ENCODE assay signal across 8 mouse cellular contexts in genomic region chr9:110448857-110449617, GRCm38 (mm10). TPM values are rescaled to one million over a fixed set of nuclear protein-coding genes. Genes with fewer than 3 reads are reported as not detected.
A peak's percentile ranks its signal among the peaks of the same experiment; 100 is the strongest.
DNase-seq lines count a peak whose midpoint lies in the region; ATAC-seq lines count a peak whose summit lies in the region.

No protein-coding gene starts in this region.

- no peaks in the 10 kb centered on the region; the same call in 1 of the 2 replicates for H3K4me1 ChIP-seq in embryonic facial prominence, embryonic 11.5 days (ENCODE audit: control insufficient read depth, insufficient read depth, low read length)
- H3K4me1 ChIP-seq in limb, embryonic 10.5 days, result peaks cover 6% of the 10 kb centered on the region
- peaks cover 7% of the 10 kb centered on the region for H3K4me1 ChIP-seq in midbrain, embryonic 13.5 days (replicated peaks)

- DNase-seq in urinary bladder, adult 18-20 months (ENCODE audit: low spot score in 2 of 2), result peak; percentile 35 to 39
- DNase-seq in urinary bladder, adult 2 months (ENCODE audit: low spot score), result no peak
- peak; percentile 95 for DNase-seq in embryonic facial prominence, embryonic 11.5 days (ENCODE audit: low spot score)
- peak; percentile 67 for DNase-seq in kidney, adult 18-20 months
- DNase-seq in limb, embryonic 10.5 days (ENCODE audit: low spot score), result peak; percentile 87
- DNase-seq in spleen, adult 18-20 months, result peak; percentile 40 to 74

- H3K27ac ChIP-seq in embryonic facial prominence, embryonic 11.5 days (replicated peaks; ENCODE audit: low read depth, low read length), result no peak overlapping the region
- H3K27ac ChIP-seq in limb, embryonic 10.5 days, result peak overlapping the region; percentile 65
- H3K27ac ChIP-seq in midbrain, embryonic 13.5 days, result peak overlapping the region; percentile 36

- peak; percentile 85 for ATAC-seq in embryonic facial prominence, embryonic 11.5 days (replicated peaks; ENCODE audit: insufficient number of reproducible peaks, low FRiP score, low TSS enrichment, low read depth)
- peak; percentile 95 for ATAC-seq in granulocyte monocyte progenitor cell, adult 5-6 weeks (replicated peaks; ENCODE audit: poor library complexity, severe bottlenecking)
- ATAC-seq in midbrain, embryonic 13.5 days, result peak; percentile 90

- WGBS in embryonic facial prominence, embryonic 11.5 days, result 32% methylated on average over 11 of the region's 11 CpGs
- WGBS in limb, embryonic 10.5 days, result 36% methylated on average over 11 of the region's 11 CpGs
- WGBS in midbrain, embryonic 13.5 days, result 34% methylated on average over 11 of the region's 11 CpGs

- H3K9me3 ChIP-seq in embryonic facial prominence, embryonic 11.5 days (replicated peaks; ENCODE audit: control insufficient read depth, low read length), result no peaks in the 10 kb centered on the region
- H3K9me3 ChIP-seq in limb, embryonic 10.5 days (replicated peaks), result no peaks in the 10 kb centered on the region
- no peaks in the 10 kb centered on the region for H3K9me3 ChIP-seq in midbrain, embryonic 13.5 days

- no peaks in the 10 kb centered on the region for H3K27me3 ChIP-seq in embryonic facial prominence, embryonic 11.5 days (ENCODE audit: control insufficient read depth, insufficient read depth, low read length)
- H3K27me3 ChIP-seq in limb, embryonic 10.5 days (ENCODE audit: low read depth, poor library complexity, severe bottlenecking), result no peaks in the 10 kb centered on the region
- H3K27me3 ChIP-seq in midbrain, embryonic 13.5 days, result no peaks in the 10 kb centered on the region

- H3K4me3 ChIP-seq in embryonic facial prominence, embryonic 11.5 days (ENCODE audit: low read depth, low read length), result no peak overlapping the region
- no peak overlapping the region for H3K4me3 ChIP-seq in limb, embryonic 10.5 days
- no peak overlapping the region for H3K4me3 ChIP-seq in midbrain, embryonic 13.5 days (replicated peaks)

- no peaks in the 10 kb centered on the region for H3K36me3 ChIP-seq in embryonic facial prominence, embryonic 11.5 days (replicated peaks; ENCODE audit: control insufficient read depth, insufficient read depth, low read depth, low read length)
- peaks cover 18% of the 10 kb centered on the region for H3K36me3 ChIP-seq in limb, embryonic 10.5 days
- H3K36me3 ChIP-seq in midbrain, embryonic 13.5 days, result peaks cover 28% of the 10 kb centered on the region

- H3K4me2 ChIP-seq in embryonic facial prominence, embryonic 11.5 days (ENCODE audit: low read depth, low read length), result no peak overlapping the region
- no peak overlapping the region for H3K4me2 ChIP-seq in midbrain, embryonic 13.5 days (replicated peaks)

- H3K9ac ChIP-seq in embryonic facial prominence, embryonic 11.5 days (replicated peaks; ENCODE audit: low read length), result no peak overlapping the region
- peak overlapping the region; percentile 52; the same call in 1 of the 2 replicates for H3K9ac ChIP-seq in midbrain, embryonic 13.5 days (replicated peaks)

RNA-seq across cellular contexts. Expression of gene Klhl18, which starts 27.5 kb away (rescaled TPM):
- polyA plus RNA-seq in urinary bladder, adult 2 months (2012; rRNA removed), result 20.7 and 22.1 TPM in 2 replicates
- polyA plus RNA-seq in embryonic facial prominence, embryonic 11.5 days (2014; fragmentation: Nextera tagmentation; extraction: Ambion mirVana), result 7.4 and 7.5 TPM in 2 replicates
- 14.8 and 16.0 TPM in 2 replicates for total RNA-seq in granulocyte monocyte progenitor cell, adult 5-6 weeks (2014; fragmentation: Nextera tagmentation)
- total RNA-seq in granulocyte monocyte progenitor cell, adult 5-6 weeks (2017), result 9.5 and 9.6 TPM in 2 replicates
- 8.5 and 10.3 TPM in 2 replicates for polyA plus RNA-seq in limb, embryonic 10.5 days (2016; fragmentation: Nextera tagmentation; extraction: Ambion mirVana)
- polyA plus RNA-seq in midbrain, embryonic 13.5 days (2015; fragmentation: Nextera tagmentation; extraction: Ambion mirVana), result 14.5 and 16.0 TPM in 2 replicates

RNA-seq across cellular contexts. Expression of gene Kif9, which starts 27.7 kb away (rescaled TPM):
- 1.9 and 2.1 TPM in 2 replicates for polyA plus RNA-seq in urinary bladder, adult 2 months (2012; rRNA removed)
- 0.59 and 1.2 TPM in 2 replicates for polyA plus RNA-seq in embryonic facial prominence, embryonic 11.5 days (2014; fragmentation: Nextera tagmentation; extraction: Ambion mirVana)
- 0.34 and 4.1 TPM in 2 replicates for total RNA-seq in granulocyte monocyte progenitor cell, adult 5-6 weeks (2014; fragmentation: Nextera tagmentation)
- 0.90 and 1.3 TPM in 2 replicates for total RNA-seq in granulocyte monocyte progenitor cell, adult 5-6 weeks (2017)
- 0.74 and 0.75 TPM in 2 replicates for polyA plus RNA-seq in limb, embryonic 10.5 days (2016; fragmentation: Nextera tagmentation; extraction: Ambion mirVana)
- polyA plus RNA-seq in midbrain, embryonic 13.5 days (2015; fragmentation: Nextera tagmentation; extraction: Ambion mirVana), result 2.4 and 2.6 TPM in 2 replicates

RNA-seq across cellular contexts. Expression of gene Ngp, which starts 29.5 kb away (rescaled TPM):
- polyA plus RNA-seq in urinary bladder, adult 2 months (2012; rRNA removed), result 0.06 TPM in 1 of 2 replicates, not detected in the other
- 1.5 and 2.3 TPM in 2 replicates for polyA plus RNA-seq in embryonic facial prominence, embryonic 11.5 days (2014; fragmentation: Nextera tagmentation; extraction: Ambion mirVana)
- total RNA-seq in granulocyte monocyte progenitor cell, adult 5-6 weeks (2014; fragmentation: Nextera tagmentation), result 1.7 and 87.9 TPM in 2 replicates
- total RNA-seq in granulocyte monocyte progenitor cell, adult 5-6 weeks (2017), result 228 and 233 TPM in 2 replicates
- polyA plus RNA-seq in limb, embryonic 10.5 days (2016; fragmentation: Nextera tagmentation; extraction: Ambion mirVana), result not detected in 2 replicates
- polyA plus RNA-seq in midbrain, embryonic 13.5 days (2015; fragmentation: Nextera tagmentation; extraction: Ambion mirVana), result 0.43 and 1.3 TPM in 2 replicates

RNA-seq across cellular contexts. Expression of gene Ptpn23, which starts 41.0 kb away (rescaled TPM):
- 11.6 and 24.7 TPM in 2 replicates for polyA plus RNA-seq in urinary bladder, adult 2 months (2012; rRNA removed)
- 11.0 and 14.6 TPM in 2 replicates for polyA plus RNA-seq in embryonic facial prominence, embryonic 11.5 days (2014; fragmentation: Nextera tagmentation; extraction: Ambion mirVana)
- 12.7 and 17.7 TPM in 2 replicates for total RNA-seq in granulocyte monocyte progenitor cell, adult 5-6 weeks (2014; fragmentation: Nextera tagmentation)
- 3.0 and 3.2 TPM in 2 replicates for total RNA-seq in granulocyte monocyte progenitor cell, adult 5-6 weeks (2017)
- polyA plus RNA-seq in limb, embryonic 10.5 days (2016; fragmentation: Nextera tagmentation; extraction: Ambion mirVana), result 18.0 and 18.5 TPM in 2 replicates
- polyA plus RNA-seq in midbrain, embryonic 13.5 days (2015; fragmentation: Nextera tagmentation; extraction: Ambion mirVana), result 21.6 and 25.7 TPM in 2 replicates
